Mouse (Mus musculus) liver, embryonic 16.5 days (tissue): ENCODE measurements around the gene Agfg1. TPM values are rescaled to one million over a fixed set of nuclear protein-coding genes. Genes with fewer than 3 reads are reported as not detected.

ENCODE experiments used
- ATAC-seq: fragments of 200-750 bp; cut with Nextera tagmentation; 2 replicates; pipeline ENCODE4 v1.8.0; 2017; ENCODE audit warnings: low read depth, mild to moderate bottlenecking, moderate number of reproducible peaks, moderate library complexity
- H3K27ac ChIP-seq: fragments of 300-500 bp; sonication (generic); 2 replicates; pipeline ENCODE4 v1.5.1; 2014; ENCODE audit warnings: mild to moderate bottlenecking, low read length
- H3K27me3 ChIP-seq: fragments of 300-500 bp; sonication (generic); 2 replicates; pipeline ENCODE4 v1.6.1; 2014; ENCODE audit warnings: low read depth, low read length, mixed read lengths; ENCODE audit not compliant: control insufficient read depth, insufficient read depth
- H3K36me3 ChIP-seq: fragments of 300-500 bp; sonication (generic); 2 replicates; pipeline ENCODE4 v1.6.1; 2014; ENCODE audit warnings: mild to moderate bottlenecking; ENCODE audit not compliant: control insufficient read depth, insufficient read depth
- H3K4me1 ChIP-seq: fragments of 300-500 bp; sonication (generic); 2 replicates; pipeline ENCODE4 v1.6.1; 2014; ENCODE audit warnings: low read depth, low read length, mixed read lengths; ENCODE audit not compliant: control insufficient read depth
- H3K4me2 ChIP-seq: fragments of 300-500 bp; sonication (generic); 2 replicates; pipeline ENCODE4 v1.6.1; 2014; ENCODE audit warnings: low read depth, low read length, mixed read lengths
- H3K4me3 ChIP-seq: fragments of 300-500 bp; sonication (generic); 2 replicates; pipeline ENCODE4 v1.5.1; 2014; ENCODE audit warnings: low read depth, mild to moderate bottlenecking, low read length
- H3K9ac ChIP-seq: fragments of 300-500 bp; sonication (generic); 2 replicates; pipeline ENCODE4 v1.6.1; 2014; ENCODE audit warnings: low read depth, low read length
- H3K9me3 ChIP-seq: fragments of 300-500 bp; sonication (generic); replicated peaks from 2 replicates; pipeline ENCODE4 v1.6.1; 2016; ENCODE audit warnings: low read length; ENCODE audit not compliant: control insufficient read depth
- WGBS: fragments of 180-500 bp; shearing (Covaris S2); extraction: QIAGEN DNeasy Blood & Tissue Kit; methylation state at CpG from one replicate; pipeline ENCODE4 v1.1.7; 2014; ENCODE audit not compliant: insufficient replicate concordance; 5-methylcytosine and 5-hydroxymethylcytosine counted together
- polyA plus RNA-seq: library from polyadenylated mRNA; unstranded; fragments of >200 nt; fragmentation: Nextera tagmentation; extraction: Ambion mirVana; gene quantifications from 2 replicates; pipeline ENCODE4 v1.2.1, GENCODE M21; 2015

Gene Agfg1
- polyA plus RNA-seq, 1 experiment from 2014 or later: 44.7 TPM

- Histone ChIP-seq H3K36me3 (no peaks in the 10 kb centered on the region), H3K27ac (no peak overlapping the region), H3K4me2 (no peak overlapping the region), H3K4me1 (peaks cover 10% of the 10 kb centered on the region), H3K4me3 (no peak overlapping the region), H3K27me3 (peaks cover 3% of the 10 kb centered on the region; the same call in 1 of the 2 replicates), H3K9ac (no peak overlapping the region), H3K9me3 (no peaks in the 10 kb centered on the region)
- ATAC-seq: no peak
- WGBS: 52% methylated on average over 4 of the region's 4 CpGs
Observed at GRCm38 (mm10) chr1:82798922-82799321, 40.4 kb upstream of the Agfg1 start.

- Histone ChIP-seq H3K9ac (no peak overlapping the region), H3K9me3 (no peaks in the 10 kb centered on the region), H3K4me2 (no peak overlapping the region), H3K27me3 (peaks cover 3% of the 10 kb centered on the region; the same call in 1 of the 2 replicates), H3K4me1 (peaks cover 2% of the 10 kb centered on the region; the same call in 1 of the 2 replicates), H3K4me3 (no peak overlapping the region), H3K36me3 (no peaks in the 10 kb centered on the region), H3K27ac (no peak overlapping the region)
- ATAC-seq: no peak
- WGBS: 72% methylated on average over 12 of the region's 12 CpGs
Observed at GRCm38 (mm10) chr1:82801105-82801783, 38.0 kb upstream of the Agfg1 start.

GRCm38 (mm10) chr1:82803608-82804007 is 35.7 kb upstream of the Agfg1 start:
- Histone ChIP-seq H3K9me3 (no peaks in the 10 kb centered on the region), H3K4me2 (no peak overlapping the region), H3K27me3 (peaks cover 3% of the 10 kb centered on the region; the same call in 1 of the 2 replicates), H3K36me3 (no peaks in the 10 kb centered on the region), H3K4me1 (no peaks in the 10 kb centered on the region; the same call in 1 of the 2 replicates), H3K27ac (no peak overlapping the region), H3K4me3 (no peak overlapping the region), H3K9ac (no peak overlapping the region)
- WGBS: 61% methylated on average over 7 of the region's 7 CpGs
- peak; percentile 78 for ATAC-seq

- Histone ChIP-seq H3K27ac (no peak overlapping the region), H3K27me3 (peaks cover 3% of the 10 kb centered on the region; the same call in 1 of the 2 replicates), H3K4me1 (no peaks in the 10 kb centered on the region; the same call in 1 of the 2 replicates), H3K4me2 (no peak overlapping the region), H3K9ac (no peak overlapping the region), H3K9me3 (no peaks in the 10 kb centered on the region), H3K4me3 (no peak overlapping the region), H3K36me3 (no peaks in the 10 kb centered on the region)
- 94% methylated on average over 1 of the region's 1 CpGs for WGBS
- ATAC-seq: peak; percentile 17; the same call in 1 of the 2 replicates
Observed at GRCm38 (mm10) chr1:82804059-82804458, 35.2 kb upstream of the Agfg1 start.

GRCm38 (mm10) chr1:82806391-82806790 is 32.9 kb upstream of the Agfg1 start:
- WGBS: 80% methylated on average over 8 of the region's 8 CpGs
- Histone ChIP-seq H3K4me1 (peaks cover 4% of the 10 kb centered on the region; the same call in 1 of the 2 replicates), H3K9me3 (no peaks in the 10 kb centered on the region), H3K4me2 (no peak overlapping the region), H3K27ac (no peak overlapping the region), H3K4me3 (no peak overlapping the region), H3K36me3 (no peaks in the 10 kb centered on the region), H3K9ac (no peak overlapping the region), H3K27me3 (peaks cover 3% of the 10 kb centered on the region; the same call in 1 of the 2 replicates)
- no peak for ATAC-seq

GRCm38 (mm10) chr1:82807206-82807605 is 32.1 kb upstream of the Agfg1 start:
- H3K27me3 ChIP-seq: no peaks in the 10 kb centered on the region
- no peaks in the 10 kb centered on the region for H3K9me3 ChIP-seq
- 67% methylated on average over 7 of the region's 7 CpGs for WGBS
- ATAC-seq: no peak
- H3K4me2 ChIP-seq: no peak overlapping the region
- peaks cover 4% of the 10 kb centered on the region for H3K4me1 ChIP-seq
- no peak overlapping the region for H3K27ac ChIP-seq
- no peak overlapping the region for H3K9ac ChIP-seq
- H3K4me3 ChIP-seq: no peak overlapping the region
- H3K36me3 ChIP-seq: no peaks in the 10 kb centered on the region

GRCm38 (mm10) chr1:82808564-82808963 is 30.7 kb upstream of the Agfg1 start:
- Histone ChIP-seq H3K9me3 (no peaks in the 10 kb centered on the region), H3K27me3 (no peaks in the 10 kb centered on the region), H3K4me3 (no peak overlapping the region), H3K4me2 (no peak overlapping the region), H3K36me3 (no peaks in the 10 kb centered on the region), H3K9ac (no peak overlapping the region), H3K27ac (no peak overlapping the region), H3K4me1 (peaks cover 4% of the 10 kb centered on the region)
- no peak for ATAC-seq
- 54% methylated on average over 3 of the region's 3 CpGs for WGBS

- Histone ChIP-seq H3K4me1 (peaks cover 34% of the 10 kb centered on the region), H3K4me2 (no peak overlapping the region), H3K36me3 (no peaks in the 10 kb centered on the region), H3K27me3 (no peaks in the 10 kb centered on the region), H3K4me3 (no peak overlapping the region), H3K27ac (no peak overlapping the region), H3K9ac (no peak overlapping the region), H3K9me3 (no peaks in the 10 kb centered on the region)
- no peak for ATAC-seq
- WGBS: 67% methylated on average over 1 of the region's 1 CpGs
Observed at GRCm38 (mm10) chr1:82811766-82812165, 27.5 kb upstream of the Agfg1 start.

- peak overlapping the region; percentile 96 for H3K27ac ChIP-seq
- peaks cover 65% of the 10 kb centered on the region for H3K4me1 ChIP-seq
- H3K27me3 ChIP-seq: no peaks in the 10 kb centered on the region
- H3K4me3 ChIP-seq: peak overlapping the region; percentile 28
- H3K9me3 ChIP-seq: no peaks in the 10 kb centered on the region
- H3K4me2 ChIP-seq: peak overlapping the region; percentile 61
- ATAC-seq: peak; percentile 97
- H3K36me3 ChIP-seq: no peaks in the 10 kb centered on the region
- WGBS: 18% methylated on average over 17 of the region's 17 CpGs
- H3K9ac ChIP-seq: peak overlapping the region; percentile 58
Observed at GRCm38 (mm10) chr1:82815941-82816716, 23.2 kb upstream of the Agfg1 start.
